Mouse (Mus musculus): ENCODE results near the gene Lypd6b. TPM values are rescaled to one million over a fixed set of nuclear protein-coding genes. Genes with fewer than 3 reads are reported as not detected.

Lypd6b gene
- total and polyA plus RNA-seq, 2 experiments = not detected

DNA sequence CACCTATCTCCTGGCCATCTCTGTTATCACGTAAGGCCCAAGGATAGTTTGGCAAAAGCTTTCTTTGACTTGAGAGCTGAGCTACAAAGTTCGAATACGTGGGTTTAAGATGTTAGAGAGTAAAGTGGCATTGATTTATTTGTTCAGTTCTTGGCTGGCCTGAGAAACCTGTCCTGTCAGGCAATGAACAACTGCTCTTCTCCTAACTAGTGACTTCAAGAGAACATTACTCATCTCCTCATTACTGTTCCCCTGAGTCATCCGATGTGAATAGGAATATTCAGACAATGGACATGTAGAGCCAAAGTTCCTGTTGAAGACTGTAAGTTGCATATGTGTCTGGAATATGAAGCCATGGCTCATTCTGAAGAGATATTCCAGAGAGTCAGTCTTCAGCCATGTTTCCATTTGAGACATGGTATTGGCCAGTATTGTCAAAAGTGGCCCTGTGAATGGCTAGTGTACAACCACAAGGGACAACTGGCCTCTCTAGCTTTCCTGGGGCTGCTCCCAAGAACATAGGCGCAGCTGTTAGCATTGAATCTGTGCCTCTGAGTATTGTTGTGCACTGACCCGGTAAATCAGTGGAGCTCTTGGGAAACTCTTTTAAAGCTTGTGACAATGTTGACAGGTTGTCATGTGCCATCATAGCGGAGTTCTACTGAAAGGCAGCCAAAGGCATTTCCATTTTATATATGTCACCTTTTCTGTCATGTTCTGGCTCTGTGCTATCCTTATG is 124.0 kb downstream of the Lypd6b start:
- 77% methylated on average over 7 of the region's 7 CpGs for WGBS
- TF ChIP-seq CTCF (IDR thresholded peaks at IDR 0.05; ENCODE audit: low read depth, low read length) = no peak
- TF ChIP-seq POLR2A (IDR thresholded peaks at IDR 0.05; ENCODE audit: extremely low read depth, insufficient read depth, low read length) = no peak

DNA sequence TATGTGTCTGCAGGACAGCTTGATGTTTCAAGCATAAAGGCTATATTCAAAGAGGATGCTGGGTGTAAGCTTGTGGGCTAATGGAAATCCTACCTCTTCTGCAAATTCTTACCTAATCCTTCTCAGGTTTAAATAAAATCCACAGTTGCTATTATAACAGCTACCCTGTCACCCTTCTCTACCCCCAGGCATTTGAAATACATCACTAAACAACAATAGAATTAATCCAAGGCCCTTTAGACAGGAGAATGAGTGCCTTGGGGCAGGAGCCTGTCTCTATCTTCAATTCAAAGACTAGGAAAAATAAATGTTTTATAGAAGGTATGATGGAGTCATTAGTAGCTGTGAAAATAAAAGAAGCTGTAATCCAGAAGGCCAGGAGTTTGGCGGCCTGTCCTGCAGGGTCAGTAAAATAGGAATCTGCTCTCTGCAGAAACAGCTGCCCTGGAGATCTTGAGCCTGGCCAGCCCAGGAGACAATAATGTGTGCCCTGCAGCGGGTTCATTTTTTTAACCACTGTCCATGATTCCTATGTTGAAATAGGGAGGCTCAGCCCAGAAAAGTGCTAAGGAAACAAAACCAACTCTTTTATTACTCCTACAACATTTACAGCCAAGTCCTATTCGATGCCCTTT is 124.9 kb downstream of the Lypd6b start:
- TF ChIP-seq POLR2A (IDR thresholded peaks at IDR 0.05; ENCODE audit: extremely low read depth, insufficient read depth, low read length) (no peak), CTCF (IDR thresholded peaks at IDR 0.05; ENCODE audit: low read depth, low read length) (no peak)
- H3K4me1 ChIP-seq (ENCODE audit: control insufficient read depth, insufficient read depth, low read length) = no peaks in the 10 kb centered on the region
- no peak overlapping the region for H3K4me3 ChIP-seq (ENCODE audit: insufficient read depth, low read depth, low read length)
- H3K27me3 ChIP-seq (ENCODE audit: control insufficient read depth, insufficient read depth, low read length) = no peaks in the 10 kb centered on the region
- no peak overlapping the region for H3K27ac ChIP-seq (replicated peaks; ENCODE audit: insufficient read depth, low read depth, low read length)
- no peaks in the 10 kb centered on the region for H3K36me3 ChIP-seq (ENCODE audit: control insufficient read depth, insufficient read depth, low read length)
- H3K79me2 ChIP-seq (ENCODE audit: control insufficient read depth, insufficient read depth, low read length) = no peaks in the 10 kb centered on the region
- H3K9ac ChIP-seq (ENCODE audit: low read depth, low read length) = no peak overlapping the region
- 80% methylated on average over 3 of the region's 3 CpGs for WGBS
- no peak for DNase-seq (ENCODE audit: extremely low read depth, low read depth, low spot score)

More for the DNA sequence above, 124.0 kb downstream of the Lypd6b start:
- H3K27ac ChIP-seq (replicated peaks; ENCODE audit: insufficient read depth, low read depth, low read length) = no peak overlapping the region
- H3K36me3 ChIP-seq (ENCODE audit: control insufficient read depth, insufficient read depth, low read length) = no peaks in the 10 kb centered on the region
- H3K9ac ChIP-seq (ENCODE audit: low read depth, low read length) = no peak overlapping the region
- no peaks in the 10 kb centered on the region for H3K4me1 ChIP-seq (ENCODE audit: control insufficient read depth, insufficient read depth, low read length)
- no peak overlapping the region for H3K4me3 ChIP-seq (ENCODE audit: insufficient read depth, low read depth, low read length)
- DNase-seq (ENCODE audit: extremely low read depth, low read depth, low spot score) = no peak
- H3K79me2 ChIP-seq (ENCODE audit: control insufficient read depth, insufficient read depth, low read length) = no peaks in the 10 kb centered on the region
- no peaks in the 10 kb centered on the region for H3K27me3 ChIP-seq (ENCODE audit: control insufficient read depth, insufficient read depth, low read length)

DNA sequence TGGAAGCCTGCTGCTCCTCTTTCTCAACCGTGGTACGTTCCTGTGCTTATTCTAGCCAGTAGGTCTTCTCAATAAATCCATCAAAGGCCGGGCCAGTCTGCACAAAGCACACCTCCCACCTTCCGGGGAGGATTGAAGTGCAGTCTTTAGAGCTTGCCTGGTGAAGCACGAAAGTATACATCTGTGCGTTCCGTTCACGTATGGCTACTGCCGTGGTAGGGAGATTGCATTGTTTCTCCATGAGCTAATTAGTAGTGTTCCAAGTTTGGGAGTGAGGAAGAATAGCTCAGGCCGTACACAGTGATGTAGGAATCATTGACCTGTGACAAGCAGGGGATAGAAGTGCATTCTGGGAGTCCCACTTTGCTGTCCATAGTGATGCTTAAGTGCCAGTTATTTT is 130.0 kb downstream of the Lypd6b start:
- Histone ChIP-seq H3K4me1 (ENCODE audit: control insufficient read depth, insufficient read depth, low read length) (no peaks in the 10 kb centered on the region), H3K36me3 (ENCODE audit: control insufficient read depth, insufficient read depth, low read length) (no peaks in the 10 kb centered on the region), H3K27ac (replicated peaks; ENCODE audit: insufficient read depth, low read depth, low read length) (no peak overlapping the region), H3K27me3 (ENCODE audit: control insufficient read depth, insufficient read depth, low read length) (no peaks in the 10 kb centered on the region), H3K79me2 (ENCODE audit: control insufficient read depth, insufficient read depth, low read length) (no peaks in the 10 kb centered on the region), H3K9ac (ENCODE audit: low read depth, low read length) (no peak overlapping the region), H3K4me3 (ENCODE audit: insufficient read depth, low read depth, low read length) (no peak overlapping the region)
- DNase-seq (ENCODE audit: extremely low read depth, low read depth, low spot score) = no peak
- WGBS = 83% methylated on average over 10 of the region's 10 CpGs
- no peak for TF ChIP-seq CTCF (IDR thresholded peaks at IDR 0.05; ENCODE audit: low read depth, low read length)

DNA sequence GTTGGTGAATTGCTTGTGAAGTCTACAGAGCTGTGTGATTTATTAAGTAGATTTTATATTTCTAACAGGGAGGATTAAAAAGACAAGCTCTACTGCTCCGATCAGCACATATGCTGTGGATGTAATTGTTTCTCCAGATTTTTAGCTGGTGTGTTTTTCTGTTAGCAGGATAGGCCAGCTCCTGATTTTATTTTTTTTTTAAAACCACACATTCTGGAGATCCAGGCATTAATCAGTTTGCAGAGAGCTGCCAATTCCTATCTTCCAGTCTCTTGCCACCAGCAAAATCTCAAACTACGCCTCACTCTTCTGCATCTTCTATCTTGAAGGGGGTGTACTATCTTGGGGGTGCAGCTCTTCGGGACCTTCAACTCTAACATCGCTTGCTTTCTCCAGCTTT is 130.6 kb downstream of the Lypd6b start:
- Histone ChIP-seq H3K9ac (ENCODE audit: low read depth, low read length) (no peak overlapping the region), H3K27me3 (ENCODE audit: control insufficient read depth, insufficient read depth, low read length) (no peaks in the 10 kb centered on the region), H3K27ac (replicated peaks; ENCODE audit: insufficient read depth, low read depth, low read length) (no peak overlapping the region), H3K36me3 (ENCODE audit: control insufficient read depth, insufficient read depth, low read length) (no peaks in the 10 kb centered on the region), H3K4me3 (ENCODE audit: insufficient read depth, low read depth, low read length) (no peak overlapping the region), H3K4me1 (ENCODE audit: control insufficient read depth, insufficient read depth, low read length) (no peaks in the 10 kb centered on the region), H3K79me2 (ENCODE audit: control insufficient read depth, insufficient read depth, low read length) (no peaks in the 10 kb centered on the region)
- TF ChIP-seq CTCF (IDR thresholded peaks at IDR 0.05; ENCODE audit: low read depth, low read length) = no peak
- no peak for TF ChIP-seq POLR2A (IDR thresholded peaks at IDR 0.05; ENCODE audit: extremely low read depth, insufficient read depth, low read length)
- DNase-seq (ENCODE audit: extremely low read depth, low read depth, low spot score) = no peak
- WGBS = 84% methylated on average over 4 of the region's 4 CpGs

DNA sequence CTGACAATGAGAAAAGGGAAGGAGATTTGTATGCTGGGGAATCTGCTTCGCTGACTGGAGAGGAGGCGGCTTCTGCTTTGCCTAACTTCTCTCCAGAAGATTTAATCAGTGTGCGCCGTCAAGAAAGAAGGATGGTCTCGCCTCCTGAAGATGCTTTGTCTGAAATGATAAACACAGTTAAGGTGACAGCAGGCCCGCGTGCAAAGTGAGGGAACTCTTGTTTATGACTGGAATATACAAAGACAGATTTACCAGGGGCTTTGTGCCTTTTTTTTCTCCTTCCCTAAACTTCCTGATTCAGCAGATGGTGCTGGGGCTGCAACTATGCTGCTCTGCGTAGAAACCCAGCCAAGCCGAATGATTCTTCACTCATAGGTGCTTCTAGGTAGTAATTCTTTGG is 131.2 kb downstream of the Lypd6b start:
- TF ChIP-seq POLR2A (IDR thresholded peaks at IDR 0.05; ENCODE audit: extremely low read depth, insufficient read depth, low read length) = no peak
- no peak for TF ChIP-seq CTCF (IDR thresholded peaks at IDR 0.05; ENCODE audit: low read depth, low read length)
- 54% methylated on average over 9 of the region's 9 CpGs for whole genome bisulfite sequencing

DNA sequence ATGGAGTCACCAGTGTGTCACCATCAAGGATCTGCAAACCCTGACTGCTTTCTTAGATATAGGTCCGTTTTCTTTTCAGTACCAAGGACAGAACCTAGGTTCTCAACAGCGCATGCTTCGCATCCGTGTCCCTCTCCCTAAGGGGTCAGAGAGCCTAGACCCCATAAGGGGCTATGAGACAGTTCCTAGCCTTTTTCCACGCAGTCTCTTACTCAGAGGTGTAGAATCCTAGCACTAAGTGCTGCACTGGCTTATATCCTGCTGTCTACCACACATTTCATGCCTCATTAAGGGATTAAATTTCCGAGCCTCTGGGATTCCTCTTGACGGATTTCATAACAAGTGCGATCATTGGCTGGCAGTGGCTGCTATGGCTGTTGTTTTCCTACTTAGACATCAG is 134.5 kb downstream of the Lypd6b start:
- H3K36me3 ChIP-seq (ENCODE audit: control insufficient read depth, insufficient read depth, low read length) = no peaks in the 10 kb centered on the region
- 62% methylated on average over 8 of the region's 8 CpGs for WGBS
- H3K4me1 ChIP-seq (ENCODE audit: control insufficient read depth, insufficient read depth, low read length) = no peaks in the 10 kb centered on the region
- no peak for DNase-seq (ENCODE audit: extremely low read depth, low read depth, low spot score)
- H3K79me2 ChIP-seq (ENCODE audit: control insufficient read depth, insufficient read depth, low read length) = no peaks in the 10 kb centered on the region
- TF ChIP-seq POLR2A (IDR thresholded peaks at IDR 0.05; ENCODE audit: extremely low read depth, insufficient read depth, low read length) = no peak
- no peak for TF ChIP-seq CTCF (IDR thresholded peaks at IDR 0.05; ENCODE audit: low read depth, low read length)
- no peak overlapping the region for H3K27ac ChIP-seq (replicated peaks; ENCODE audit: insufficient read depth, low read depth, low read length)
- no peaks in the 10 kb centered on the region for H3K27me3 ChIP-seq (ENCODE audit: control insufficient read depth, insufficient read depth, low read length)
- H3K4me3 ChIP-seq (ENCODE audit: insufficient read depth, low read depth, low read length) = no peak overlapping the region
- no peak overlapping the region for H3K9ac ChIP-seq (ENCODE audit: low read depth, low read length)

More for the DNA sequence above, 131.2 kb downstream of the Lypd6b start:
- H3K36me3 ChIP-seq (ENCODE audit: control insufficient read depth, insufficient read depth, low read length) = no peaks in the 10 kb centered on the region
- no peaks in the 10 kb centered on the region for H3K4me1 ChIP-seq (ENCODE audit: control insufficient read depth, insufficient read depth, low read length)
- H3K79me2 ChIP-seq (ENCODE audit: control insufficient read depth, insufficient read depth, low read length) = no peaks in the 10 kb centered on the region
- no peak overlapping the region for H3K9ac ChIP-seq (ENCODE audit: low read depth, low read length)
- H3K4me3 ChIP-seq (ENCODE audit: insufficient read depth, low read depth, low read length) = no peak overlapping the region
- DNase-seq (ENCODE audit: extremely low read depth, low read depth, low spot score) = no peak
- no peak overlapping the region for H3K27ac ChIP-seq (replicated peaks; ENCODE audit: insufficient read depth, low read depth, low read length)
- no peaks in the 10 kb centered on the region for H3K27me3 ChIP-seq (ENCODE audit: control insufficient read depth, insufficient read depth, low read length)
